Mouse (Mus musculus) stomach, postnatal 0 days (tissue): ENCODE results near the gene Krt86.

ENCODE experiments used
- CTCF ChIP-seq: IDR thresholded peaks from 2 replicates; pipeline ENCODE4 v1.5.1; 2016; ENCODE audit warnings: antibody characterized with exemption, low read depth, mild to moderate bottlenecking, moderate library complexity
- EP300 ChIP-seq: optimal IDR thresholded peaks from 2 replicates; pipeline ENCODE3; 2016; ENCODE audit warnings: antibody characterized with exemption

GRCm38 (mm10) chr15:101447444-101447843 lies 25.8 kb upstream of the Krt86 start, which contains the start of gene Krt88:
- no peak for TF ChIP-seq CTCF
- TF ChIP-seq EP300 = no peak
